Mouse (Mus musculus): Measurements from ENCODE around the gene Taf8.

Taf8 gene

GRCm38 (mm10) chr17:47458936-47459335 lies 43.2 kb downstream of the Taf8 start:
- DNase-seq (ENCODE audit: low read depth): no peak

DNA sequence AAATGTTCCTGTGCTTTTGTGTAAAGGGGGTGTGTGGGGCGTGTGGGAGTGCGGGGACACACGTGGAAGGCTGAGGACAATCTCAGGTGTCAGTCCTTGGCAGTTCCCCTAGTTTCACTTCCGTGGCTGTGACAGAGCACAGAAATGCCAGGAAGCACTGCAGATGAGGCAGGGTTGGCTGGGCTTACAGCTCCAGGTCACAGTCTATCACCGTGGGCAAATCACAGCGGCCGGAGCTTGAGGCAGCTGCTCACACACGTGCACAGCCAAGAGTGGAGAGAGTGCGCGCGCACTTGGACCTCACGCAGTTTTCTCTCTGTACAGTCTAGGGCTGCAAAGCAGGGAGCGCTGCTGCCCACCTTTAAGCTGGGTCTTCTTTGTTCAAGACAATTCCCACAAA lies 43.8 kb downstream of the Taf8 start:
- DNase-seq (ENCODE audit: low read depth): no peak

GRCm38 (mm10) chr17:47454675-47455074 lies 47.4 kb downstream of the Taf8 start:
- no peak for DNase-seq (ENCODE audit: low read depth)

DNA sequence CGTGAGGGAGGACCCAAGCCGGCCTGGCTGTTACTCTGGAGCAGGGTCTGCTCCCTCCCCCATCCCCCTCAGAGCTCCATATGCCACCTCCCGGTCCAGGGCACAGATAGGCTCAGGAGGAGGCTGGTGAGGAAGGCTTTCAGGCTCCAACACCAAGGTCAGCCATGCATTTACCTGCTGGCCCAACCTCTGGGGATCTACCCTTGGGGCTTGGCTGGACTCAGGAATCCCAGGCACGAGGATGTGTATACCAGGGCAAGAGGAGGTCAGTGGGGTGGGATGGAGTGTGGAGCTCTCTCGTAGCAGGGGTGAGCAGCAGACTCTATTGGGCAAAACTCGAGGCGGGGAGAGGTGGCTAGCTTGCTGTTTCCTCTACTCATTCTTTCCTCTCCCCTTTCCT lies 49.2 kb downstream of the Taf8 start:
- no peak for DNase-seq (ENCODE audit: low read depth)

DNA sequence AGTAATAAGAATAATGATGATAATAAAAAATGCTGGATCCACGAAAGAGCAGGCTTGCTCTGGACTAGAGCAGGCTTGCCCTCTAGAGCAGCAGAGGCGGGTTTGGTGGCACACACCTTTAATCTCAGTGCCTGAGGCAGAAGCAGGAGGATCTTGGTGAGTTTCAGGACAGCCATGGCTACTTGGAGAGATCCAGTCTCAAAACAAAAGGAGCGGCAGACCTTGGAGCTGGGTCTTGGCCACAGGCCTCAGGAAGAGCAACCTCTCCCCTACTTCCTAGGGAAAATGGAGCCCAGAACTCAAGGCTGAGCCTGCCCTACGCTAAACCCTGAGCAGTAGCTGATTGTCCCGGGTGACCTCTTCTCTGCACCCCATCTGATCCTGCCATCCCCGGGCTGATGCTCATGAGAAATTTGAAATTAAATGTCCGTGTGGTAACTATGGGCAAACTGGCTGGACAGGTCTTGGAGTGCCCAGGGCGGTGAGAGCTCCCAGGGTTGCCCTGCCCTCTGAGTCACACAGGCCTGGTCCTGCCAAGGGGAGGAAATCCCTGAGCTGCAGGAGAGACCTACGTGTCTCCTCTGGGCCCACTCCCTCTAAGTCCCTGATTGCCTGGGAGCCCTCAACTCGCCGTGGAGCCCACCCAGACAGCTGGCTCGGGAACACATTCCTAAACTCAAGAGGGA lies 51.1 kb downstream of the Taf8 start:
- no peak for DNase-seq (ENCODE audit: low read depth)

GRCm38 (mm10) chr17:47450239-47450638 lies 51.9 kb downstream of the Taf8 start:
- no peak for DNase-seq (ENCODE audit: low read depth)

DNA sequence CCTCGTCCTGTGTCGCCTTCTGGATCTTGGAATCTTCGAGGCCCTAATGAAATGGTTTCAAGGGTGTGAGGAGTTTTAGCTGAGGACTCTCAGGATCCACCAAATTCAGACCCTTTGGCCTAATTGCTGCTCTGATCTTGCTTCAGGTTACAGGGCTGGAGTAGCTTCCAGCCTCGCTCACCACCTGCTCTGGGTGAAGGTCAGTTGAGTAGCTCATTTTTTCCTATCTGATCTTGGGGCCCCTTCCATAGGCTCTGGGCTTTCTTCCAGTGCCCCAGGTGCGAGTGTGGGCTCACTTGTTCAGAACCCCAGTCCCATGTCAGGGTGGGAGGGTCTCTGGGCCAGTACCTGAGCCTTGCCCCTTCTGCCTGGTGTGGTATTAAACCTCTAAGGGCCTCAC lies 52.7 kb downstream of the Taf8 start:
- no peak for DNase-seq (ENCODE audit: low read depth)

DNA sequence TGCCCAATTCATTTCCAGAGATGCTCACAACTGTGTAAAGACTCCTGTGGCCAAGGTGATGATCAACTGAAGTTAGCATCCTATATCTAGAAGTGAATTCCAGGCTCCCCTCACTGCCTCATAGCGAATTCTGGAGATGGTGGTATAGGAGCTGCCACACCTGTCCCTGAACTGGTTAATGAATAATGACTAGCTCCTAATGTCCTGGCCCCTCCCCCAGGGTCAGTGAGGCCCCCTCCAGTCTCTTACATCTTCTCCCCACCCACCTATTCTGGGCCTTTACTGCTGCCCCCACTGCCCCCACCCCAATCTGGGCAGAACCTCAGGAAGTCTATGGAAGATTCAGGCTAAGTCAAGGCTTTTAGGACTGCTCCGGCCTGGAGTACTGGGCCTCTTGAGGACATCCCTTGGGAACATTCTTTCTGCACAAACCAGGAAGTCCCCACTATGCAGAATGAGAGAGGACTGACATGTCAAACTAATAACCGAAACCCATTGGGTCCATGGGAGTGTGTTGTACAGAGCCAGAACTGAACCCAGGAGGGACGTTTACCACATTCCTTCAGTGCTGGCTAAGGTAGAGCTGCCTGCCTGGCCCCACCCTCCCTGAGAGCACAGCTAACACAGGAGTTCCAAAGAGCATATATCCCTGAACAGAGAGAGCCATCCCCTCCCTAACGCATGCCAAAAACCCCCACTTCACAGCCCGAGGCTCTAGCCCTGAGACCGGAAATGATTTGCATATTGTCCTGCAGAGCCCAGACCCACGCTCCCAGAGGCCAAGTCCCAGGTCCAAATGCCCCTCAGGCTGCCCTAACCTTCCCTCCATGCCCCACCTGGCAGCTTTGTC lies 53.3 kb downstream of the Taf8 start:
- no peak for DNase-seq (ENCODE audit: low read depth)

DNA sequence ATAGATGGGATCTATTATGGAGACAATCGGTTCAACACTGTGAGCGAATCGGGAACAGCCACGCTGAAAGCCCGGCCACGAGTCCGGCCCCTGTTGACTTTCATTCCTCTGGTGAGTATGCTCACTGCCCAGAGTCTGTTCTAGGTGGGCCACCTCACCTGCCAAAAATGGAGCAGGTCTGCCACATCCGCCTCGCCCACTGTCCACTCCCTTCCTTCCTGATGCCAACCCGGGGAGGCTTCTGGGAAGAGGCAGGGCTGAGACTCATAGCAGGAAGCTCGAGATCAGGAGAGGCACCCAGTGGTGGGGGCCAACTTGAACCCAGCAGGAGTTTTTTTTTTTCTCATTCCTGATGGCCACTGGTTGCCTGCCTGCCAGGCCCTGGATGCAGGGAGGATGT lies 55.5 kb downstream of the Taf8 start:
- DNase-seq (ENCODE audit: low read depth): no peak

- DNase-seq (ENCODE audit: low read depth): no peak
Measured at GRCm38 (mm10) chr17:47446025-47446424, 56.1 kb downstream of the Taf8 start.

DNA sequence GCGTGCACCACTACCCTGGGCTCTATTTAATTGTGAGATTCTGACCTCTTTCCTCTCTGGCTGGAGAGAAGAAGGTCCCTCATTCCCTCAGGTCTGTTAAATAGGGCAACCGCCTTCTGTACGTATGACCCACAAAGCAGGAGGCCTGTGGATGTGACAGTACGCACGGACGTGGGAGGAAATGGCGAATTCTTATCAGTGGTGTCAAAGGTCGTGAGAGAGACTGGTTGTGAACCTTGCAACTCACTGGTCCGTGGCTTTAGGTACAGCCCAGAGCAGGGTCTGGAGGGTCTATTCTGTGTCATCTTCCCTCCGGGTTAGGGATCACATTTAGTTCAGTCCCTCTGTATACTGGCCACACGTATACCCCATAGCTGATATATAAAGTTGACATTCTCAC lies 56.6 kb downstream of the Taf8 start:
- DNase-seq (ENCODE audit: low read depth): no peak

DNA sequence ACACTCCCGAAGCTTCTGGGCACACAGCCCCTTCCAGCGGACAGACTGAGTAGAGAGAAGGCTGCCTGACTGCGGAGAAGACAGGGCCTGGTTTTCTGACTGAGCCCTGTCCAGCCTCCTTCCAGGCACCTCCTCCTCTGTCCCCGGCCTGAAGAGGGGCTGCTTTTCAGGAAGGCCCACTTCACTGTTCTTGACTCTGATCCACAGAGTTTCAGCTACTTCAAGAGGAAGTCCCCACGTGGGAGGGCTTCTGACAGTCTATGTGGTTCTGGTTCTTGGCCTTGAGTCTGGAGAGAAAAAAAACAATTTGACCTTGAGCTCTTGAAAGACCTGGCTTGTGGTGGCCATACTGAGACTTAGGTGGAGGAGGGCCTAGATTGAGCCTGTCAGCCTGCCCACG lies 58.0 kb downstream of the Taf8 start:
- DNase-seq (ENCODE audit: low read depth): no peak

GRCm38 (mm10) chr17:47442271-47442670 lies 59.8 kb downstream of the Taf8 start:
- no peak for DNase-seq (ENCODE audit: low read depth)

GRCm38 (mm10) chr17:47441296-47442051 lies 60.6 kb downstream of the Taf8 start:
- no peak for DNase-seq (ENCODE audit: low read depth)

GRCm38 (mm10) chr17:47440359-47440890 lies 61.7 kb downstream of the Taf8 start:
- no peak for DNase-seq (ENCODE audit: low read depth)

- DNase-seq (ENCODE audit: low read depth): no peak
Measured at GRCm38 (mm10) chr17:47439396-47440028, 62.6 kb downstream of the Taf8 start.

GRCm38 (mm10) chr17:47438611-47439010 lies 63.5 kb downstream of the Taf8 start:
- DNase-seq (ENCODE audit: low read depth): no peak

DNA sequence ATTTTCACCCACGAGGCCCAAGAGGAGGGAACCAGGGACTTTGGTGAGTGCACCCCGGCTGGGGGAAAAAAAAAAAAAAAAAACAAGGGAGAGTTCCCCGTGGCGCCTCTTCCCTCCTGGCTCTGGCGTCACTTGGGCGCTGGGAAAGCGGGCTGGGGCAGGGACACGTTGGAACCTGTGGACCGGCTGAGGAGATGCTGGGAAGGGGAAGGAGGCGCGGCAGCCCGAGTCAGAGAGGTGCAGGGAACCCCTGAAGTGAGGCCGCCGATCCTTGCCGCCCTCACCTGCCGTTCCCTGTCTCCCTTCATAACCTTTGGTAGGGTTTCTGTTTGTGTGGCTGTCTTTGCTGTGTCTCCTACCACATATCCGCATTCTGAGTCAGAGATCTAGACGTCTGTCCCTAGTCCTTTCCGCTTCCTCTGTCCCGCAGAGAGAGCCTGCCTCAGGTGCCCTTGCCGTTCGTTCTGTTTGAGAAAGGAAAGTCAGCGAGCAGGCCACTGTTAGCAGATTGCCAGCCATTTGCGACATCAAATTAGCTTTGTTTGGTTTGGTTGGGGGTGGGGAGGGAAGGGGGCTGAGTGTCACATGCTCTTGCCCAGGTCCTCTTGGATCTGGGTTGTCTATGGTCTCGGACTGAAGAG lies 65.1 kb downstream of the Taf8 start, which contains the start of gene 1700001C19Rik:
Gene 1700001C19Rik, minus strand, starts transcription at position 470 of the 641 bp plus-strand sequence.
- no peak for DNase-seq (ENCODE audit: low read depth)

DNA sequence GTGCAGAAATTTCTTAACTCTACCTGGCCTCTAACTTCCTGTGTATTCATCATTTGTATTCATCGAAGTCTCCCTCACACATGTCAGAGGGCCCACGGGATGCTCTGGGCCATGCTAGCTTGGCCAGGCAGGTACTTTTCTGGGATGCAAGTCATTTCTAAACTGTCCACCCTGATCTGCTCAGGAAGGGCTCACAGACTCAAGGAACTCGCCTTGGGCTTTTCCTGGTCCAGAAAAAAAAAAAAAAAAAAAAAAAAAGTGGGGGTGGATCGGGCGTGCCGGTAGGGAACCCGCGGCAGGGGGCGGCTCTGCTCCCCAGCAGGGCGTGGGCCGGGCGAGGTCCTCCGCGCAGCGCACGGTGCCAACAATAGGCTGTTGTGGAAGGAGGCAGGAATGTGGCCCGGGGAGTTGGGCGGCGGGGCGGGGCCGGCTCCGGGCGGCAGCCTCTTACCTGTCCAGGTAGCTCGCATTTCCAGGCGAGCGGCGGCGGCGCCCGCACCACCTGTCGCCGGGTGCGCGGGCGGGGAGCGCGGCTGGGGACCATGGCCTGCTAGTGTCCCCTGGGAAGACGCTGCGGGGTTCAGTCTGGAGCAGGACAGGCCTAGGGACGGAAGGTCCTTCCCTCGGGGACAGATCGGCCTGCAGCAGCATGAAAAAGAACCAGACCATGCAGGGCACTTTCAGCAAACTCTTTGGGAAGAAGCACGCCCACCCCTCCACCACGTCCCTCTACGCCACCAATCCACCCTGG lies 65.8 kb downstream of the Taf8 start, which contains the start of gene AI661453:
Gene AI661453, plus strand, starts transcription at position 460 of the 751 bp plus-strand sequence.
- no peak for DNase-seq (ENCODE audit: low read depth)

All from c-Kit-positive CD71-negative TER-119-negative erythroid progenitor cells, embryonic 14.5 days (primary cell).